ENCODE assay signal across 17 mouse cellular contexts in the genomic region with DNA sequence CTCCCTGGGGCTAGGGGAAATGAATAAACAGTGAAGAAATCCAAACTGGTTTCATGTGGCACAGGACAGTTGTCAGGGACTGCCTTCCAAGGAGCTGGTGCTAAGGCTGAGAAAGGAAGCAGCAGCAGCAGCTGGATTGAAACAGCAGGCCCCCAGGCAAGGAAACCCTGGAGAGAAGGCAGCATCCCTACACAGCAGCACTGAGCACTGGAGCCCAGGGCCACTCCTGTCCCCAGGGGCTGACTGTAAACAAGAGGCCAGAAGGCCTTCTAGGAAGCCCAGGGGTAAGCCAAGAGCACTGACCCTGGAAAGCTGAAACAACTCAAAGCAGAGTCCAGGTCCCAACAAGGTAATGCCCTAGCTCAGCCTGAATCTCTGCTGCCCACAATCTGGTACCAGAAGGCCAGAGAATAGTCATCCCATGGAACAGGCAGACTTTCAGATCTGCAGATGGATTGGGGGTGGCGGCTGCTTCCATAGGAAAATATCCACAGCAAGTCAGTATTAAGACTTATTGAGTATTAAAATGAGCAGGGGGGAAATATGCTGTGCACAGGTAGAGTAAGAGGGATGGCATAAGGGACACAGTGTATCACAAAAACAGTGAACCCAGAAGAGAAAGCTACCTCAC. TPM values are rescaled to one million over a fixed set of nuclear protein-coding genes. Genes with fewer than 3 reads are reported as not detected.
DNase-seq lines count a peak whose midpoint lies in the region; ATAC-seq and TF ChIP-seq lines count a peak whose summit lies in the region.
"Had no signal": no experiment of that assay in that cellular context is flagged by ENCODE, and none has a peak within 500 bp of the region (broad histone marks: within the 10 kb centered on the region; RNA-seq: fewer than 3 reads in every experiment).

No protein-coding gene starts in this region.

- H3K27ac ChIP-seq in hindbrain, embryonic 12.5 days = no peak overlapping the region
- no peak overlapping the region for H3K27ac ChIP-seq in hindbrain, embryonic 14.5 days
- H3K27ac ChIP-seq in left cerebral cortex, adult 2 months = peak overlapping the region; percentile 21; the same call in 1 of the 2 replicates
- H3K27ac ChIP-seq in embryonic facial prominence, embryonic 10.5 days (replicated peaks) = 0 out of 2 replicates have a peak overlapping the region, but pooled peaks have one; percentile 35
- H3K27ac ChIP-seq: heart, embryonic 15.5 days; kidney, postnatal 0 days; limb, embryonic 13.5 days; midbrain, embryonic 12.5 days had no signal

- H3K4me3 ChIP-seq in hindbrain, embryonic 12.5 days = no peak overlapping the region
- no peak overlapping the region for H3K4me3 ChIP-seq in hindbrain, embryonic 14.5 days (replicated peaks; ENCODE audit: low read length)
- H3K4me3 ChIP-seq in left cerebral cortex, adult 2 months = no peak overlapping the region
- no peak overlapping the region for H3K4me3 ChIP-seq in embryonic facial prominence, embryonic 10.5 days
- H3K4me3 ChIP-seq: erythroblast, embryonic 14.5 days; heart, embryonic 15.5 days; limb, embryonic 13.5 days; midbrain, embryonic 12.5 days; myocyte had no signal

- no peak for ATAC-seq in cerebellum, adult (ENCODE audit: insufficient number of reproducible peaks, low FRiP score, low TSS enrichment)
- no peak for ATAC-seq in hindbrain, embryonic 12.5 days (ENCODE audit: low FRiP score)
- ATAC-seq in hindbrain, embryonic 14.5 days (ENCODE audit: low FRiP score) = no peak
- ATAC-seq: Patski had no signal

- H3K27me3 ChIP-seq in hindbrain, embryonic 12.5 days = no peaks in the 10 kb centered on the region
- no peaks in the 10 kb centered on the region for H3K27me3 ChIP-seq in hindbrain, embryonic 14.5 days (ENCODE audit: control insufficient read depth, insufficient read depth, low read length)
- no peaks in the 10 kb centered on the region for H3K27me3 ChIP-seq in embryonic facial prominence, embryonic 10.5 days (replicated peaks; ENCODE audit: low read depth, poor library complexity, severe bottlenecking)
- H3K27me3 ChIP-seq: heart, embryonic 15.5 days; limb, embryonic 13.5 days; midbrain, embryonic 12.5 days; Patski had no signal

- no peak overlapping the region for H3K4me2 ChIP-seq in hindbrain, embryonic 12.5 days (replicated peaks)
- no peak overlapping the region for H3K4me2 ChIP-seq in hindbrain, embryonic 14.5 days (replicated peaks)
- H3K4me2 ChIP-seq: heart, embryonic 15.5 days; limb, embryonic 13.5 days; midbrain, embryonic 12.5 days had no signal

- 83% methylated on average over 1 of the region's 1 CpGs for WGBS in hindbrain, embryonic 12.5 days
- 91% methylated on average over 1 of the region's 1 CpGs for WGBS in hindbrain, embryonic 14.5 days
- WGBS in embryonic facial prominence, embryonic 10.5 days = 93% methylated on average over 1 of the region's 1 CpGs

- peak; percentile 46 for DNase-seq in cerebellum, adult 9-11 months
- no peak for DNase-seq in hindbrain, embryonic 14.5 days (ENCODE audit: low spot score)
- no peak for DNase-seq in left cerebral cortex, adult 2 months (ENCODE audit: extremely low spot score in 1 of 2, low spot score in 2 of 2)
- no peak for DNase-seq in left cerebral cortex, postnatal 36 days (ENCODE audit: low spot score in 2 of 2)
- DNase-seq in embryonic facial prominence, embryonic 10.5 days (ENCODE audit: low spot score) = no peak
- no peak for DNase-seq in embryo, embryonic 11 days
- DNase-seq: lung, adult 2 months; lung, postnatal 4 days had no signal

- no peaks in the 10 kb centered on the region for H3K36me3 ChIP-seq in hindbrain, embryonic 12.5 days
- no peaks in the 10 kb centered on the region for H3K36me3 ChIP-seq in hindbrain, embryonic 14.5 days (replicated peaks; ENCODE audit: control insufficient read depth, insufficient read depth)
- 0 out of 2 replicates have a peak, but pooled peaks cover 2% of the 10 kb centered on the region for H3K36me3 ChIP-seq in embryonic facial prominence, embryonic 10.5 days (replicated peaks)
- H3K36me3 ChIP-seq: heart, embryonic 15.5 days; limb, embryonic 13.5 days; midbrain, embryonic 12.5 days had no signal

- peak overlapping the region; percentile 27; the same call in 1 of the 2 replicates for H3K9ac ChIP-seq in hindbrain, embryonic 12.5 days
- no peak overlapping the region for H3K9ac ChIP-seq in hindbrain, embryonic 14.5 days
- H3K9ac ChIP-seq: heart, embryonic 15.5 days; limb, embryonic 13.5 days; midbrain, embryonic 12.5 days had no signal

- intact Hi-C loops in left cerebral cortex, adult 2 months (cut with DNase I) = no loop called here
- intact Hi-C loops in left cerebral cortex, postnatal 36 days (cut with DNase I) = no loop called here

- peaks cover 65% of the 10 kb centered on the region for H3K4me1 ChIP-seq in hindbrain, embryonic 12.5 days
- H3K4me1 ChIP-seq in hindbrain, embryonic 14.5 days (replicated peaks; ENCODE audit: control insufficient read depth, insufficient read depth, low read length) = peaks cover 54% of the 10 kb centered on the region
- peaks cover 65% of the 10 kb centered on the region for H3K4me1 ChIP-seq in embryonic facial prominence, embryonic 10.5 days

- no peaks in the 10 kb centered on the region for H3K9me3 ChIP-seq in hindbrain, embryonic 12.5 days (replicated peaks)
- H3K9me3 ChIP-seq in hindbrain, embryonic 14.5 days (ENCODE audit: control insufficient read depth, low read length) = no peaks in the 10 kb centered on the region
- H3K9me3 ChIP-seq in embryonic facial prominence, embryonic 10.5 days = no peaks in the 10 kb centered on the region
- H3K9me3 ChIP-seq: heart, embryonic 15.5 days; limb, embryonic 13.5 days; midbrain, embryonic 12.5 days had no signal

- TF ChIP-seq CTCF in left cerebral cortex, adult 2 months (IDR thresholded peaks at IDR 0.05) = no peak

RNA-seq across cellular contexts. Expression of a gene that starts 11.3 kb away (rescaled TPM):
- polyA plus RNA-seq in hindbrain, embryonic 12.5 days (2016; fragmentation: Nextera tagmentation; extraction: Ambion mirVana) = 91.8 and 98.4 TPM in 2 replicates
- polyA plus RNA-seq in hindbrain, embryonic 14.5 days (2014; fragmentation: Nextera tagmentation; extraction: Ambion mirVana) = 73.3 and 86.6 TPM in 2 replicates
- total RNA-seq in left cerebral cortex, adult 2 months (2021) = 10 to 100 TPM; 83.2 to 93.0 TPM
- total RNA-seq in left cerebral cortex, postnatal 36 days (2021) = 10 to 100 TPM; 75.5 to 77.9 TPM
- polyA plus RNA-seq in embryonic facial prominence, embryonic 10.5 days (2016; fragmentation: Nextera tagmentation; extraction: Ambion mirVana) = 166 and 173 TPM in 2 replicates

RNA-seq across cellular contexts. Expression of a gene that starts 12.1 kb away (rescaled TPM):
- polyA plus RNA-seq in hindbrain, embryonic 12.5 days (2016; fragmentation: Nextera tagmentation; extraction: Ambion mirVana) = 5.9 and 8.4 TPM in 2 replicates
- polyA plus RNA-seq in hindbrain, embryonic 14.5 days (2014; fragmentation: Nextera tagmentation; extraction: Ambion mirVana) = 8.9 and 9.3 TPM in 2 replicates
- 10 to 100 TPM; 46.5 to 48.2 TPM for total RNA-seq in left cerebral cortex, adult 2 months (2021)
- total RNA-seq in left cerebral cortex, postnatal 36 days (2021) = 10 to 100 TPM; 40.2 to 43.4 TPM
- 5.0 TPM in 2 replicates for polyA plus RNA-seq in embryonic facial prominence, embryonic 10.5 days (2016; fragmentation: Nextera tagmentation; extraction: Ambion mirVana)

Comparison
In these comparisons a context has a peak if more than half of its experiments do, and no peak if none do; other contexts are left out.
1. H3K27ac ChIP-seq: peak in left cerebral cortex, adult 2 months (single experiment) and embryonic facial prominence, embryonic 10.5 days (single experiment); none in hindbrain, embryonic 12.5 days (single experiment) and hindbrain, embryonic 14.5 days (single experiment).